Mouse (Mus musculus): ENCODE measurements around the gene Cdk2ap2. TPM values are rescaled to one million over a fixed set of nuclear protein-coding genes. Genes with fewer than 3 reads are reported as not detected.
A peak's percentile ranks its signal among the peaks of the same experiment; 100 is the strongest.
"Not testable (repeated sequence)": the region's sequence is repeated elsewhere in the genome, so short reads cannot be mapped to it uniquely, and the experiment has no call there.

Cdk2ap2 gene
- polyA plus RNA-seq, 1 experiment = 138 TPM

DNA sequence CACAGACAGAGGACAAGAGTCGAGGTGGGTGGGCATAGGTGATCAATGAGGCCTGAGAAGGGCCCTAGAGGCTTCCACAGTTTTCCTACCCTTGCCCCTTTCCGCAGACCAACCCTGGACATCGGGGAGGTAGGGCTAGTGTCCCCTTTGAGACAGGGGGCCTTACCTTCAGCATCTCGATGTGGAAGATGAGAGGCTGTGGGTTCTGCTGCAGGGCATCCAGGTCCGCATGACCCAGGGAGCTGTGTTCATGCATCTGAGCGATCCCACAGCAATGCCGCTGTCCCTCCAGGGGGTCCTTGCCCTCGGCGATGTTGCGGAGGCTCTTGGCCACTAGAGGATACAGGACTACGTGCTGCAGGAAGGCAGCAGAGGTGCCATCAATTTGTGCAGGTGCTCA is 18.8 kb downstream of the Cdk2ap2 start:
- peaks cover 24% of the 10 kb centered on the region for H3K4me1 ChIP-seq (ENCODE audit: control insufficient read depth, insufficient read depth, low read length)
- no peaks in the 10 kb centered on the region for H3K36me3 ChIP-seq (ENCODE audit: control insufficient read depth, insufficient read depth, low read length)

DNA sequence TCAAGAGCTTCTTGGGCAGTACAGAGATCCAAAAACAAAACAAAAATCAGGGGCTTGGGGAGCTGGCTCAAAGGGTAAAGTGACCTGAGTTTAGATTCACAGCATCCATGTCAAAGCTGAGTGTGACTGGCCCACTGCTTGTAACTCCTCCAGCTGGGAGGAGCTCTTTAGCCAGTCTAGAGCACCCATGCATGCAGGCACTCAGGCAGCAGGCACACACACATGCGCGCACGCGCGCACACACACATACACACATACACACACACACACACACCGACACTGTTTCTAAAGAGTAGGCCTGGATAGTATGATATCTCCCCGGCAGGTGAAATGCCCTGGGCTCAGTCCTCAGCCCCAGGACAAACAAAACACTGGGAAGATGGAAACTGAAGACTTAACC is 20.0 kb downstream of the Cdk2ap2 start:
- Histone ChIP-seq H3K4me3 (ENCODE audit: insufficient read depth, low read depth, low read length) (no peak overlapping the region), H3K36me3 (ENCODE audit: control insufficient read depth, insufficient read depth, low read length) (no peaks in the 10 kb centered on the region), H3K27me3 (replicated peaks; ENCODE audit: control insufficient read depth, insufficient read depth, low read length) (no peaks in the 10 kb centered on the region), H3K27ac (ENCODE audit: insufficient read depth, low read depth, low read length) (no peak overlapping the region), H3K4me1 (ENCODE audit: control insufficient read depth, insufficient read depth, low read length) (peaks cover 24% of the 10 kb centered on the region)
- TF ChIP-seq POLR2A (IDR thresholded peaks at IDR 0.05; ENCODE audit: low read depth, low read length) = no peak
- no peak for TF ChIP-seq CTCF (conservative IDR thresholded peaks at IDR 0.05; ENCODE audit: insufficient read depth, insufficient read length, low read depth, low read length)
- no peak for DNase-seq
- WGBS = 59% methylated on average over 7 of the region's 7 CpGs

More for the DNA sequence above, 18.8 kb downstream of the Cdk2ap2 start:
- no peak for TF ChIP-seq CTCF (conservative IDR thresholded peaks at IDR 0.05; ENCODE audit: insufficient read depth, insufficient read length, low read depth, low read length)
- no peak for DNase-seq
- Histone ChIP-seq H3K27me3 (replicated peaks; ENCODE audit: control insufficient read depth, insufficient read depth, low read length) (no peaks in the 10 kb centered on the region), H3K4me3 (ENCODE audit: insufficient read depth, low read depth, low read length) (no peak overlapping the region), H3K27ac (ENCODE audit: insufficient read depth, low read depth, low read length) (no peak overlapping the region)
- WGBS = 89% methylated on average over 11 of the region's 11 CpGs

DNA sequence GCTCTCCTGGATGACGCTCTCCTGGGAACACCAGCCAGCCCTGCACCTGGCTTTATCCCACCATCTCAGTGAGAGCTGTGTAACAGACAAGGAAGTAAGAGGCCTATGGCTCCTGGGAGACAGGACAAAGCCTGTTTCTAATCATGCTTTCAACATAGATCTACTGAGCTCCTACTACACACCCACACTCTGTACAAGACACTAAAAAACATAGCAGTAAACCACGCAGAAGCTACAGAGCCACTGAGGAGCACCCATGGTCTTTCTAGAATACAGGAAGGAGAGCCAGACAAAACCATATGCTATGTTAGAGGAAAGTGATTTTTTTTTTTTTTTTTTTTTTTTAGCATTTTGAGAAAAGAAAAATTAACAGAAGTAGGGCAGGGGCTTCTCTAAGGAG is 21.4 kb downstream of the Cdk2ap2 start:
- H3K4me1 ChIP-seq (ENCODE audit: control insufficient read depth, insufficient read depth, low read length) = peaks cover 15% of the 10 kb centered on the region
- no peak for TF ChIP-seq POLR2A (IDR thresholded peaks at IDR 0.05; ENCODE audit: low read depth, low read length)
- TF ChIP-seq CTCF (conservative IDR thresholded peaks at IDR 0.05; ENCODE audit: insufficient read depth, insufficient read length, low read depth, low read length) = no peak
- H3K27me3 ChIP-seq (replicated peaks; ENCODE audit: control insufficient read depth, insufficient read depth, low read length) = no peaks in the 10 kb centered on the region
- H3K27ac ChIP-seq (ENCODE audit: insufficient read depth, low read depth, low read length) = no peak overlapping the region
- H3K4me3 ChIP-seq (ENCODE audit: insufficient read depth, low read depth, low read length) = no peak overlapping the region
- DNase-seq = no peak
- WGBS = 99% methylated on average over 2 of the region's 2 CpGs
- H3K36me3 ChIP-seq (ENCODE audit: control insufficient read depth, insufficient read depth, low read length) = no peaks in the 10 kb centered on the region

DNA sequence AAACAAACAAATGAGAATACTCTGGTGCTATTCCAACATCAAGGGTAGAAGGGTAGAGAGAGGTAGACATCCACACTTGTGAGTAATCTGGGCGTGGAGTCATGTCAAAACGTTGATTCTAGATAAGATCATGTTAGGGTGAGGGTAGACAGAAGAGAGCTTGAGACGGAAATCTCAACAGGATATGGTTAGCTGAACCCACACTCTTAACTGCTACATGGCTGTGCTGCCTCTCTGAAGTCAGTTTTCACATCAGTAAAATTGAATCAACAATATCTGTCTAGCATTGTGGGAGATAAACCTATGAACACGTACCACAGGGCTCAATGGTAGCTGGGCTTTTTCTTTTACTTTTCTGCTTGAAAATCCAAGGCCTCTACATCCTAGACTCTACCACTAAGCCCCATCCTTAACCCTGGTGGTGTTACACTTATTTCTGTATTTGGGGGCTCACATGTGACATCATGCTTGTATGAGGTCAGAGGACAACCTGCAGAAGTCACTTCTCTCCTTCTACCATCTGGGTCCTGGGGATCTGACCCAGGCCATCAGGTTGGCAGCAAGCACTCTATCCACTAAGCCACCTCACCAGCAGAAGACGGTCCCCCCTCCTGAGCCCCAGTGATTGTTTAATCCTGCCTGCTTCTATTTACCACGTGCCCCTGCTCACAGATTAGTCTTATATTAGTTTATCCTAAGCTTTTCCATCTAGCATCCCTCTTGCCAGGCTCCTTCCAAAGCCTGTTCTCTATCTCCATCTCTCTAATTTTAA is 22.9 kb downstream of the Cdk2ap2 start:
- 85% methylated on average over 6 of the region's 6 CpGs for WGBS
- no peaks in the 10 kb centered on the region for H3K36me3 ChIP-seq (ENCODE audit: control insufficient read depth, insufficient read depth, low read length)
- H3K27ac ChIP-seq (ENCODE audit: insufficient read depth, low read depth, low read length) = no peak overlapping the region
- TF ChIP-seq CTCF (conservative IDR thresholded peaks at IDR 0.05; ENCODE audit: insufficient read depth, insufficient read length, low read depth, low read length) (no peak), POLR2A (IDR thresholded peaks at IDR 0.05; ENCODE audit: low read depth, low read length) (no peak)
- peaks cover 4% of the 10 kb centered on the region for H3K4me1 ChIP-seq (ENCODE audit: control insufficient read depth, insufficient read depth, low read length)
- no peak for DNase-seq
- H3K4me3 ChIP-seq (ENCODE audit: insufficient read depth, low read depth, low read length) = no peak overlapping the region
- H3K27me3 ChIP-seq (replicated peaks; ENCODE audit: control insufficient read depth, insufficient read depth, low read length) = no peaks in the 10 kb centered on the region

DNA sequence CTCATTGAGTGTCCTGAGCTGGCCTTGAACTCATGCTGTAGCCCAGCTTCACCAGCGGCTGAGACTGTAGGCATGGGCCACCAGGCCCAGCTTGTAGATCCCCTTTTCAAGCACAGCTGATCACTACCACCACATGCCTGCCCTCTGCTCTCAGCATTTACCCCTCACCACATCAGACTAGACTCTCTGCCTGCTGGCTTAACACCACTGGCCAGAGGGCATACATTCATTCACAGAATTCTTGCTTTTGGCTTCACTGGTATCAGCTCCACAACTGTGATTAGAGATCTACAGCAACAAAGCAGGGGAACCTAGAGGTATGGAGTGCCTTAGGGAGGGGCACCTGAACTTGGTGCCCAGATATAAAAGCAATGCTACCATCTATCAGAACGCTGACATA is 23.5 kb downstream of the Cdk2ap2 start:
- Histone ChIP-seq H3K36me3 (ENCODE audit: control insufficient read depth, insufficient read depth, low read length) (no peaks in the 10 kb centered on the region), H3K27me3 (replicated peaks; ENCODE audit: control insufficient read depth, insufficient read depth, low read length) (no peaks in the 10 kb centered on the region), H3K4me1 (ENCODE audit: control insufficient read depth, insufficient read depth, low read length) (peaks cover 4% of the 10 kb centered on the region), H3K4me3 (ENCODE audit: insufficient read depth, low read depth, low read length) (no peak overlapping the region), H3K27ac (ENCODE audit: insufficient read depth, low read depth, low read length) (no peak overlapping the region)
- DNase-seq = no peak
- no peak for TF ChIP-seq POLR2A (IDR thresholded peaks at IDR 0.05; ENCODE audit: low read depth, low read length)
- WGBS = 95% methylated on average over 2 of the region's 2 CpGs

- Histone ChIP-seq H3K4me1 (ENCODE audit: control insufficient read depth, insufficient read depth, low read length) (peaks cover 4% of the 10 kb centered on the region), H3K27ac (ENCODE audit: insufficient read depth, low read depth, low read length) (peak overlapping the region; percentile 68), H3K27me3 (replicated peaks; ENCODE audit: control insufficient read depth, insufficient read depth, low read length) (no peaks in the 10 kb centered on the region), H3K4me3 (ENCODE audit: insufficient read depth, low read depth, low read length) (peak overlapping the region; percentile 52), H3K36me3 (ENCODE audit: control insufficient read depth, insufficient read depth, low read length) (no peaks in the 10 kb centered on the region)
- TF ChIP-seq CTCF (conservative IDR thresholded peaks at IDR 0.05; ENCODE audit: insufficient read depth, insufficient read length, low read depth, low read length) = no peak
- no peak for TF ChIP-seq POLR2A (IDR thresholded peaks at IDR 0.05; ENCODE audit: low read depth, low read length)
- 3% methylated on average over 38 of the region's 38 CpGs for WGBS
- peak; percentile 99 for DNase-seq
These were observed 24.3 kb downstream of the Cdk2ap2 start for GRCm38 (mm10) chr19:4121097-4121805.

DNA sequence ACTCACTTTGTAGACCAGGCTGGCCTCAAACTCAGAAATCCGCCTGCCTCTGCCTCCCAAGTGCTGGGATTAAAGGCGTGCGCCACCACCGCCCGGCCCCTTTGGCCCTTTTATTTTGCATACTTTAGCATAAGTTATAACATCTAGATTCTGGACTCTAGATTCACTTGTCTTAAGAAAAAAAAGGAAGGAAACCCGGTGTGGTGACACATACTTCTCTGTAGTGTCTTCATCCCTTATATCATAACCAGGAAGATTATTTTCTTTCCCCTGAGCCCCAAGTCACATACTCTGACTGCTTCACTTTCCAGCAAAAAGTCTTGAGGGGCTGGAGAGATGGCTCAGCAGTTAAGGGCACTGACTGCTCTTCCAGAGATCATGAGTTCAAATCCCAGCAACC is 24.9 kb downstream of the Cdk2ap2 start:
- DNase-seq; H3K27me3 ChIP-seq (replicated peaks; ENCODE audit: control insufficient read depth, insufficient read depth, low read length); H3K36me3 ChIP-seq (ENCODE audit: control insufficient read depth, insufficient read depth, low read length); H3K4me3 ChIP-seq (ENCODE audit: insufficient read depth, low read depth, low read length); H3K27ac ChIP-seq (ENCODE audit: insufficient read depth, low read depth, low read length): not testable (repeated sequence)
- WGBS = 54% methylated on average over 6 of the region's 6 CpGs
- H3K4me1 ChIP-seq (ENCODE audit: control insufficient read depth, insufficient read depth, low read length) = peaks cover 10% of the 10 kb centered on the region
